Mouse (Mus musculus): ENCODE measurements around the gene Spp1.

DNA sequence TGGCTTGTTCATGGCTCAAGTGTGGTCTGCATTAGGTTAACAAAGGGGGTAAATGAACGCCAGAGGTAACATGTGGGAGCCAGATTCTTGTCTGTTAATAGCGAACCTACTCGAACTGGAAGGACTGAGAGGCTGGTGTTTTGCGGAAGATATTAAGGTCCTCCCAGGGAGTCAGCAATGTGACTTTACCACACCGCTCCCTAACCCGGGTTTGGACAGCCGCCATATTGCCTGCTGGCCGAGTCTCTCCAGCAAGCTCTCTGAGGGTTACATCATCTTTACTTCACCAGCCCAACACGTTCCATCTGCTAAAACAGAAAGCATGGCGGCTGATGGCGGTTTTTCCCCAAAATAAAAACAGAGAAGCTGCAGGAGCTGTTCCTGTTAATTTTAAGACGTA lies 30.8 kb downstream of the Spp1 start:
- TF ChIP-seq CTCF (conservative IDR thresholded peaks at IDR 0.05; ENCODE audit: low read length) (no peak), NANOG (IDR thresholded peaks at IDR 0.05; ENCODE audit: borderline replicate concordance, low read length) (0 out of 2 replicates have a peak, but pooled peaks have one; percentile 8), POU5F1 (IDR thresholded peaks at IDR 0.05; ENCODE audit: borderline replicate concordance, low read length) (peak; percentile 23; the same call in 1 of the 2 replicates)

Measured in E14TG2a.4 (cell line).